Mouse (Mus musculus): Measurements from ENCODE around the gene Ubr4.

Ubr4 gene

DNA sequence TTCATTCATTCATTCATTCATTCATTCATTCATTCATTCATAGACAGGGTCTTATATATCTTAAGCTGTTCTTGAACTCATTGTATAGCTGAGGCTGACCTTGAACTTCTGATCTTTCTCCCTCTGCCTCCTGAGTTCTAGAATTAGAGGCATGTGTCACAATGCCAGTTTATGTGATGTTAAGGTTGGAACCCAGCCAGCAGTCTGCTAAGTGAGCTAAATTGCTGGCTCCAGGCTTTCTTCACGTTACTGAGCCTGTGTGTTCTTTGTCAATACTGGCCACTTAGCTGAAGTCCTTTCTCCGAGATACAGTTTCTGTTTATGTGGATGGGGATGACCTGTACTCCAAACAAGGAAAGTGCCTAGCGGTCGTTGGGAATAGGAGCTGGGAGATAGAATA lies 78.5 kb downstream of the Ubr4 start:
- DNase-seq (ENCODE audit: low read depth, low spot score) = peak; percentile 13

DNA sequence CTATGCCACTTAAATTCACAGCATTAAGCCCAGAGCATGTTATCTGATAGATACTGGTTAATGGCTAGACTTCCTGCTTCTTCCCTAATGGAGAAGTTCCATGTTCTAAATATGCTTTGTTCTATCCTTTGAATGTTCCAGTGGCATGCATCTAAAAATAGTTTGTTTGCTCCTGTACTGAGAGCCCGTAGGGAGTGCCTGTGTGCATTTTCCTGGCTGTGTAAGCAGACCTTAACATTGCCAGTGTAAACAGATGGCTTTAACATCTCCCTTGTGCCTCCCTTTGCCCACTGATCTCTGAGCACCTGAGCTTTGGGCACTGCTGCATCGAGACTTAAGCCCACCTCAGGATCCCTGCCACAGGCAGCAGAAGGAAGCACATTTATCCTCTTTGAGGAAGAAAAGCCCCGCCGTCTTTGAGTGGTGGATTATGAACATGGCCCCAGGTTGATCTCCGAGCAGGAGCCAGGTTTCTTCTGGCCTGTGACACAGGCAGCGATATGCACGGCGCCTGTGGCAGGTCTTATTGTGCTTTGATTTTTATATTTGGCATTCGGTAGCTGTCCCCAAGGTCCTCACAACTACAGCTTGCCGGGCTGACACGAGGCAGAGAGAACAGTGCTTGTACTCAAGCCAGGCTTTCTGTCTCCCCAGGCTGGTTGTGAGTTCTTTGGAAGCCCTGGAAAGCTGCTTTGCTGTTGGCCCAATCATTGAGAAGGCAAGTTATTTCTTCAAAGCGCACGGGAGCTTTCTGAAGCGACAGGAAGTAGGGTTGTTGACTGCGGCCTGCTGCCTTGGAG lies 80.8 kb downstream of the Ubr4 start:
- DNase-seq (ENCODE audit: low read depth, low spot score) = no peak

DNA sequence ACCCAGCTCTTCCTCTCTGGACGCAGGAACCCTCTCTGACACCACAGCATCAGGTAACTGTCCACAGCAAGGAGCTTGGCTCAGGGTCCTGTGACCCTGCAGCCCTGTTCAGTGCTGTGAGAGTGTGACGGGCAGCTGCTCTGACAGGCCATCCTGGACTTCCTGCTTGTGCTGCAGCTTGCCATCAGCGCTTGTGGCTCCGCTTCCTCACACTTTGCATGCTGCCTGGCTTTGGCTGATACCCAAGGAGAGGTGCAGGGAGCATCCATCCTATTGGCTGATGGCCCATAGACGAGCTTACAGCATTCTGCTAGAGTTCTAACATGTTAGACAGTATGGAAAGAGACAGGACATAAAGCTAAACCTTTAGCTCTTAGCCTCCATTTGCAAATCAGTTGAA lies 88.8 kb downstream of the Ubr4 start:
- no peak for DNase-seq (ENCODE audit: low read depth, low spot score)

DNA sequence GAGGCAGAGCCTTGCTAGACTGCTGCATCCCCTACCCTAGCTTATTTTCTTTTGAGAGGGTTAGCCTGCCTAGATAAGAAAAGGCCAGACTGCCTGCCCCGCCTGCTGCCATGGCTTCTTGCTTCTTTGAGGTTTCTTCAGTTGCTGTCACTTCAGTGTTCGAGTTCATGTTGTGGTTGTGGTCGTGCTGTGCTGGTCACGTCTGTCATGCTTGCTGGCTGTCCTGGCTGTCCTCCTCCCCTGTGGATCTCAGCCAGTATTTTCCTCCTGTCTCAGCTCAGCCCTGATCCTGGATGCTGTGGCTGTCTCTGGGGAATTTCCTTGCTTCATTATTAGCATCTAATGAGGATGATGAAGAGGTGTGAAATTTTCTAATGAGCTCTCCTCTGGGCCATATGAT lies 89.4 kb downstream of the Ubr4 start:
- no peak for DNase-seq (ENCODE audit: low read depth, low spot score)

DNA sequence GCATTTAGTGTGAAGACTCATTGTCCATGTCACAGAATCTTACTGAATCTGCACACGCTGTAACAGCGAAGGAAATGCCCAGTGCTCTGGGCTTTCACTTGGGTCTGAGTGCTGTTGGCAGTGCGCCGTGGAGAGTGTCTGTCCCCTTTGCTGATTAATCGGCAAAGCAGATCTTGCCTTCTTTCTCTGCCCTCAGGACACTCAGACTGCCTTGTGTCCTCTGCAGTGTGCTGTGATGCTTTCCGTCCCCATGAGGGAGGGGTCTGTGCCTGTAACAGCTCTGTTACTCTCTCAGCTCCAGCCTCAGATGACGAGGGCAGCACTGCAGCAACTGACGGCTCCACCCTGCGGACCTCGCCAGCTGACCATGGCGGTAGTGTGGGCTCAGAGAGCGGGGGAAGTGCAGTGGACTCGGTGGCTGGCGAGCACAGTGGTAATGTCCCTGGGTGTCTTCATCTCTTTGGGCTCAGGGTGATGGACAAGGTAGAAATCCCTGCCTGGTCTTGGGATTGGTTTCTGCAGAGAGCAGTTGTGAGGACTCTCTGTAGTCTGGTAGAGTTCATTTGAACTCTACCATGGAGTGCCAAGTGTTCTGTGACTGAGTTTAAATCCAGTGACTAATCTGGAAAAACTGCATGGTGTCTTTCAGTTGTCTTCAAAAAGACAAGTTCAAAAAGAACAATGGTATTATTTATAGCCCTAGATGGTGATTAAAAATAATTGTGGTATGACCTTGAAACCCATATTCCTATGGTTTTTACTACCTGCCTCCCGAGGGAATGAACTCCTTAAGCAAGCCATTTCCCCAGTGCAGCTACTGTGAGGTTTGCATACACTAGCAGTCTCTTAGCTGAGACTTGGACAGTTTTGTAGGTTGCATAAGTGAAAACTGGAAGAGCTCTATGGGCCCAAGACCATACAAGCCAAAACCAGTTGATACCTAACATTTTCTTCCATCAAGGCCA lies 90.3 kb downstream of the Ubr4 start:
- no peak for DNase-seq (ENCODE audit: low read depth, low spot score)

DNA sequence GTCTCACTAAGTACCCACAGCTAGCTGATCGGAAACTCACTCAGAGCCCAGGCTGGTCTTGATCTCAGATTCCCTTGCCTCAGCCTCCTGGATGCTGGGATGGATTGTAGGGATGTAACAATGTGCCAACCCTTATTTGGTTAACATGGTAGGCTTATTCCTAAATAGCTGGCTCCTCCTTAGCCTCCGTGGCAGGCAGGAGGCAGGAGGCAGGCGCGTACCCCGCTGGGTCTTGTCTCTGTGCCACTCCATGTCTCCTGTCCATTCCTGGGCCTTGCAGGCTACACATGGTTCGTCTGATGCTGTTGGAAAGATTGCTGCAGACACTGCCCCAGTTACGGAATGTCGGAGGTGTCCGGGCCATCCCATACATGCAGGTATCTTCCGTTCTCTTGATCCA lies 91.9 kb downstream of the Ubr4 start:
- DNase-seq (ENCODE audit: low read depth, low spot score) = no peak

DNA sequence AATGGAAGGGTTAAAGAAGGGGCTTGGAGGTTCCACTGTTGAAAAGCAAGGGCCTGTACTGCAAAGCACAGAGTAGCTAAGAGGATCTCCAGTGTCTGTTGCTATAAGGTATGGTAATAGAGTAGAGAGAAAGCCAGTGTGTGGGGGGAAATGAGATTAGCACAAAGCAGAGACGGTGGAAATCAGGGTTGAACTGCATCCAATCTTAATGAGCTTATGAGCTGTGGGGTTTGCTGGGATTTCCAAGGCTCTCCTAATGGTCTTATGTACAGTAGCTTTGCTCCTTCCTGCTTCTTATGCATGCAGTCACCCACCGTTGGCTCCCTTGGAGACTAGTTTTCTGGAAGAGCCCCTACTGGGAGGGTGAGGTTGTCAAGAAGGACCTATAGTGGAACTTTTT lies 93.8 kb downstream of the Ubr4 start:
- no peak for DNase-seq (ENCODE audit: low read depth, low spot score)

DNA sequence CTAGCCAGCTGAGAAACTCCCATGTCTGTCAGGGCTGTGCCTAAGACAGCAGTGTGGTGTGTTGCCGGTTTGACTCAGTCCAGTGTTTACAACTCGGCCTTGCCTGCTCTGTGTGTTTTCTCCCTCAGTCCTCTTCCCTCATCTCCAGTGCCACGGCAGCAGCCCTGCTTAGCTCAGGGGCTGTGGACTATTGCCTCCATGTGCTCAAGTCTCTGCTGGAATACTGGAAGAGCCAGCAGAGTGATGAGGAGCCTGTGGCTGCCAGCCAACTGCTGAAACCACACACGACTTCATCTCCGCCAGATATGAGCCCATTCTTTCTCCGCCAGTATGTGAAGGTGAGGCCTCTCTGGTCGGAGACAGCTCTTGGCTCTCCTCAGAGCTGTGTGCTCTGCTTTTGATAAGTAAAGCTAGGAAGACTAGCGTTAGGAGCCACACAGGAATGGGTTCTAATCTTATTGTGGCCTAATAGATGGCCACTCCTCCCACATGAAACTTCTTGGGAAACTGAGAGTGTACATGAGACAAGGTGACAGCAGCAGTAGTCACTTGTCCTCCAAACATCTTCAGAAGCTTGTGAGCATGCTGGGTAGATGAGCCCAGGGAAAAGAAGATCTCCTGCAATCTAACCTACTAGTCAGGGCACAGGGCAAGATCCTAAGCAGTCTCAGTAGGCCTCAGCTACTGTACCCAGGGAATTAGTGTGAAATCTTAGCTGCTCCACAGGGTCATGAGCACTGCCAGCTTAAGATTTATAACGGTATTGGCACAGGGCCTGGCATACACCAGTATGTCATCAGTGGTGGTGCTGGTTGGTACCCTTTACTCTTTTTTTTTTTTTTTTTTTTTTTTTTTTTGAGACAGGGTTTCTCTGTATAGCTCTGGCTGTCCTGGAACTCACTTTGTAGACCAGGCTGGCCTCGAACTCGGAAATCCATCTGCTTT lies 94.6 kb downstream of the Ubr4 start:
- DNase-seq (ENCODE audit: low read depth, low spot score) = peak; percentile 25

DNA sequence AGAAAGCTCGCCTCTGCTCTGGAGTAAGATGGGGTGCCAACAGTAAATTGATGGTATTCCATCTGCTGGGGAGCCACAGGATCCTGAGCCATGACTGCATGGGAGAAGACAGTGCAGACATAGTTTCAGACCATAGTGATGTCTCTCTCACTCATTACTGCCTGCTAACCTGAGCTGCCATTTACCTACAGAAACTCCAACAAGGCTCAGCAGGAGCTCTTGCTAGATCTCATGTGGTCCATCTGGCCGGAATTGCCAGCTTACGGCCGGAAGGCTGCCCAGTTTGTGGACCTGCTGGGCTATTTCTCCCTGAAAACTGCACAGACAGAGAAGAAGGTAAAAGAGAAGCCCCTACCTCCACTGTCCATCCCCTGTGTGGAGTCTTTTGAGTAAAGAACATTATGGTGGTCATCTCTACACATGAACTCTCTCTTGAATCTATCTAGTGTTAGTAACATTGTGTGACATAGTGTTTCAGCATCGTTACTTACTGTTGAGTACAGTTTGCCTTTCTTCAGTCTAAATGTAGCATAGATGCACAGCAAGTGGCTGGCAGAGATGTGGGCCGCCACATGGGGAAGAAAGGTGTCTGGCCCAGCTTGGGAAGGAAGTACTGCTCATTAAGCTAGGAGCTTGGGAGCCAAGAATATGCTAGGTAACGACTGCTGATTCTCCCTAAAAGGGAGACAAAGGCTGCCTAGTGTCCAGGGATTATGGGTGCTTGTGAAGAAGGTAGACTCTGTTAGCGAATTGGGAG lies 100.7 kb downstream of the Ubr4 start:
- DNase-seq (ENCODE audit: low read depth, low spot score) = no peak

DNA sequence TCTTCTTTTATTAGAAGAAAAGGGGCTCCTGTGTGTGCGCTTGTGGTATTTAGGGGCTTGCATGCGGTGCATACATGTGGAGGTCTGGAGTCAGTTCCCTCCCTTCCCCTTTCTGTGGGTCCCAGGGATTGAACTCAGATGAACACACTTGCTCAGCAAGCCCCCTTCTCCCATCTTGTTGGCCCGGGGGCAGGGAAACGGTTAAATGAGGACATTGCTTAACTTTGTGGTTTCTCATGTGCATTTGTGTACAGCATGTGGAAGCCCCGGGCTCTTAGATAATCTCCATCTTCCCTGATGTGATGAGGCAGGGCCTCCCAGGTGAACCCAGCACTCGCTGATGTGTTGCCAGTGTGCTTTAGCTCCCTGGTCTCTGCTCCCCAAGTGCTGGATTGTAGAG lies 101.9 kb downstream of the Ubr4 start:
- no peak for DNase-seq (ENCODE audit: low read depth, low spot score)

DNA sequence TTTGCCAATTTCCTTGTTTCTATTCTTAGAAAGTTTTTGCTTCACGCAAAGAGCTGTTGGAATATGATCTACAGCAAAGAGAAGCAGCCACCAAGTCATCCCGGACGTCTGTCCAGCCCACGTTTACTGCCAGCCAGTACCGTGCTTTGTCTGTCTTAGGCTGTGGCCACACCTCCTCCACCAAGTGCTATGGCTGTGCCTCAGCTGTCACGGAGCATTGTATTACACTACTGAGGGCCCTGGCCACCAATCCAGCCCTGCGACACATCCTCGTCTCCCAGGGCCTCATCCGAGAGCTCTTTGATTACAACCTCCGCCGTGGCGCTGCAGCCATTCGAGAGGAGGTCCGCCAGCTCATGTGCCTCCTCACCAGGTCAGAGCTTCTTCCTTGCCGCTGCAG lies 107.6 kb downstream of the Ubr4 start:
- DNase-seq (ENCODE audit: low read depth, low spot score) = peak; percentile 34

DNA sequence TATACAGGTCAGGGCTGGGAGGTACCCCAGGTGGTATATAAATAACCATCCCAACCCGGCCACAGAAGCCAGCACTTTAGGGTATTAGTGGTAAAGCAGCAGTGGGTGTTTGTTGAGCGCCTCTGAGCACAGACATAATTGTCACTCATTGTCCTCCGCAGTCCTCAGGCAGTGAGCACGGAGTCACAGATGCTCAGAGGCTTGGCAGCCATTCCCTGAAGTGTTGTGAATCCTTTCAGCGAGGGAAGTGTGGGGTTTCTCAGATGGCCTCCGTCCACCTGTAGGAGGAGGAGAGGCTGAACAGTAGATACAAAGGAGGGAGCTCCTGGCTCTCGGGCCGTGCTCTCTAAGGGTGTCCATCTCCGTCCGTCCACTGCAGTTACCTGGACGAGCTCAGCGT lies 111.8 kb downstream of the Ubr4 start:
- no peak for DNase-seq (ENCODE audit: low read depth, low spot score)

DNA sequence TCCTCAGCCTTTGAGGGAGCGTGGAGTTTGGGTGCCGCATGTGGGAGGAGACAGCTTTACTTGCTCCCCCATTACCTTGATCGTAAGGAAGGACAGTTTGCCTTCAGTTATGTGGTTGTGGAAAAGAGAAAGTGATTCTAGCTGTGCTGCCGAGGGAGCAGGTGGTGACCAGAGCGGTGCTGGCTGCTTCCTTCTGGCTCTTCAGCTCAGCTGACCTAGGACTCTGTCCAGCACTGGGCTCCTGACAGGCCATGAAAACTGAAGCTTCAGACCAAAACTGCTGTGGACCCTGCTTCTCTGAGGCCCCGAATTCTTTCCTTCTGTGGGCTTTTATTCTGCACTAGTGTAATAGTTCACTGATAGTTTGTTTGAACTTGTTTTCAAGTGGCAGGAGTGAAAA lies 114.1 kb downstream of the Ubr4 start:
- DNase-seq (ENCODE audit: low read depth, low spot score) = no peak

DNA sequence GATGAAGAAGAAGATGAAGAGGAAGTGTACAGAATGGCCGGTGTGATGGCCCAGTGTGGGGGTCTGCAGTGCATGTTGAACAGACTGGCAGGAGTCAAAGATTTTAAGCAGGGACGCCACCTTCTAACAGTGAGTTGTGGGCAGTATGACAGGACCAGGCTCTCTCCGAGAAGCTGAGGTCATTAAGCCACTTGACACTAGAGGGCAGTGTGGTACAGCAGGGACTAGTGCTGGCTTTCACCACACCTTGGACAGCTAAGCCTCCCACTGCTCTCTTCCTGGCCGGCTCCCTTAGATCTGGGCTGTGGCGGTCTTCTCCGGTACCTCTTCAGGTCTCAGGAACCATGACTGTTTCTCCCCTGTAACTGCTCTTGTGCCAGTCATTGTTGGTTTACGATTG lies 117.8 kb downstream of the Ubr4 start:
- DNase-seq (ENCODE audit: low read depth, low spot score) = peak; percentile 74

DNA sequence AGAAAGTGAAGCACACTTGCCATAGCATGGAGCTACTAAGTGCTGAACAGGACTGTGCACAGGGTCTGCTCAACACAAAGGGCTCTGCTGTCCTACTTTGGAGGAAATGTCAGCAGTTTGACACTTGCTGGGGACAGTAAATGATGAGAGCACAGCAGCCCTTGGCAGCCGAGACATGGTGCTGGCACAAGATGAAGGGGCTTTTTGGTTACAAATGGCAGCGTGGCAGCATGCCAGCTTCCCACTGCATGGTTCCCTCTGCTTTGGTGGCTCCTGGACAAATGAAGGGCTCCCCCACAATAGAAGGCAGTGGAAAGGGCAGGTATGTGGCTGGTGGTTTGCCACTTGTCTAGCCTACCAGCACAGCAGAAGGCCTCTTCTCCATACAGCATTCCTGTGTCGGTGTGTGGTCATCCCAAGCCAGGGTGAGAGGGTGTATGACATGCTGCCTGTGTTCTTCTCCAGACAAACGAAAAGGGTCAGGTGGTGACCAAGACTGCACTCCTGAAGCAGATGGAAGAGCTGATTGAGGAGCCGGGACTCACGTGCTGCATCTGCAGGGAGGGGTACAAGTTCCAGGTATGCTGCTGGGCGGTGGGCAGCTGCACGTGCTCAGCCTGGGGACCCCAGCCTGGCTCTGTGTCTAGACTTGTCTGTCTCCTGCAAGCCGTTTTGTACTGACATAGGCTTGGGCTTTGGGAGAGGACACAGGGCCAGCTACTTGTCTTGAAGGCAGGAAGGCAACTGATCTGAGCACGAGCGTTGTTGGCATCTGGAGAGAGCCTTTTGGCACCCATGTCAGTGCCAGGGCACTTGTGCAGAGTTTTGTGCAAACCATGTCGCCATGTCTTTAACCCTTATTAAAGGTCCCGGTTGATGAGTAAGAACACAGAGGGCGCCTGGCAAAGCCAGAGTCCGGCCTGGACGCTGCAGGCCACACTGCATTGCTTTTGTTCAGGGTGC lies 124.5 kb downstream of the Ubr4 start:
- DNase-seq (ENCODE audit: low read depth, low spot score) = no peak

DNA sequence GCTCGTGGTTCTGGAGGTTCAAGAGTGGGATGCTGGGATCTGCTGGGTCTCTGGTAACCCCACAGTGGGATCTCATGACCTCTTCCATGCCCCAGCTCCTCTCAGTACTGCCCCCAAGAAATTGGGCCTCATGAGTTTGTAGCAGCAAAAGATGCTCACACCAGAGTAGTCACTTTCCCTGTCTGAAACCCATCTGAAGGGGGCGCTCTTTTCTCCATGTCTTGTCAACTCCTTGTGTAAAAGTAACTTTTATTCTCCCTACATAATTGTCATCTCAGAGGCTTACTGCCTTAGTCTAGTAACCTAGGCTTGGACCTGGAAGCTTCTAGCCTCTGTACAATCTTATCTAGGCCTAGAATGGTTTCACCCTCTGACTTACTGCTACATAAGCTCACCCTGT lies 125.6 kb downstream of the Ubr4 start:
- no peak for DNase-seq (ENCODE audit: low read depth, low spot score)

DNA sequence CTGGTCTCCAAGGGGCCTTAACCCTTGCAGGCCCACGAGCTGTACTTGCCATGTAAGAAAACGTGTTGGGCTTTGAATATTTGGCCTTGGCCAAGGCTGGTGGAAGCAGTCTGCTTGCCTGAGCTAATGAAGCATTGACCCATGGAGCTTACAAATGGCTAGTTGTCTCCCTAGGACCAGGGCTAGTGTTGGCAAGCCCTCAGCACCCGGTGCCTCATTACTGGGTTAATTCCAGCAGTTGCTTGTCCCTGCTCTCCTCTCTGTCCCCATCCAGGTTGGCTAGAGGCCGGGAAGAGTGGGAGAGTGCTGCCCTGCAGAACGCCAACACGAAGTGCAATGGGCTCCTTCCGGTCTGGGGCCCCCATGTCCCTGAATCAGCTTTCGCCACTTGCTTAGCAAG lies 126.8 kb downstream of the Ubr4 start:
- DNase-seq (ENCODE audit: low read depth, low spot score) = no peak

DNA sequence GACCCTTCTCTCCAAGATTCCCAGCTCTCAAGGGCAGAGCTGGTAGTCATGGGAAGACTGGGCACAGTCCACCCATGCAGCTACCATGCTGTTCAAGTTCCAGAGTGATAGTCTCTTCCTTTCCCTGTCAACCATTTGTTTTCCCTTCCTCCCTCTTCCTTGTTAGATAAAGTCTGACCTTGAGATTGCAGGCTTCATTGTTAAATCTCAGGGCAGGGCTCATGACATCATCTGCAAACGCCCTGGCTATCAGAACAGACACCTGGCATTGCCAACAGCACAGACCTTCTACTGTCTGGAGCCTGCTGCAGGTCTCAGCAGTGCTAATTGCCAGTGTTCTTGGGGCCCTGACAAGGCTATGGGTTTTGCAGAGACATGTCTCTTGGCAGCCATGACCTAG lies 129.0 kb downstream of the Ubr4 start:
- DNase-seq (ENCODE audit: low read depth, low spot score) = no peak

DNA sequence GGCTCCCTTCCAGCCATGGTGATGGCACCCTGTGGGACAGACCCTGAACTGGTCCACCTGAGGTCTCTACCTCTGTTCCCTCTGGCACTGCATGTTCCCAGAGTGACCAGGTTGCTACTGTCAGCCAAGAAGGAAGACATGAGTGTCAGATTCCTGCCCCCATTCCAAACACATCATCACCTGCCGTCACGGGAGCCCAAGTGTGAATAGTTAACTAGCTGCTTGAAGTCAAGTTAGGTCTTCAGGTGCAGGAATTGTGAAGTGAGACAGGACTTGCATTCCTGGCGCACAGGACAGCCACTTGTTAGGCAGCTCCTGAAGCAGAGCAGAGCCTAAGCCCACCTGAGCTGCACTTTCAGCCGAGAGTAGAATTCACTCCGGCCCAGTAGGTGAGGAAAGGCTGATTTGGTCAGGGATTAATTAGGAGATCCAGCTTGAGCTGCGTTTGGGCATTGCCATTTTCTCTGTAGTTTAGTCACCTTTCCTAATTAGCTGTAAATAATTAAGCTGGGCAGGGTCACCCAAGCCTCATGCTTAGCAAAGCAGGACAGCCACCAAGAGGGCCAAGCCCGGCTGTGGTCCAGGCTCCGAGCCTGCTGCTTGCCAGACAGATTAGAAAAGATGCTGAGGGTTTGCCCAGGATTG lies 131.2 kb downstream of the Ubr4 start:
- no peak for DNase-seq (ENCODE audit: low read depth, low spot score)
